Comparison of ENCODE assay signal across 20 mouse cellular contexts in the genomic region with DNA sequence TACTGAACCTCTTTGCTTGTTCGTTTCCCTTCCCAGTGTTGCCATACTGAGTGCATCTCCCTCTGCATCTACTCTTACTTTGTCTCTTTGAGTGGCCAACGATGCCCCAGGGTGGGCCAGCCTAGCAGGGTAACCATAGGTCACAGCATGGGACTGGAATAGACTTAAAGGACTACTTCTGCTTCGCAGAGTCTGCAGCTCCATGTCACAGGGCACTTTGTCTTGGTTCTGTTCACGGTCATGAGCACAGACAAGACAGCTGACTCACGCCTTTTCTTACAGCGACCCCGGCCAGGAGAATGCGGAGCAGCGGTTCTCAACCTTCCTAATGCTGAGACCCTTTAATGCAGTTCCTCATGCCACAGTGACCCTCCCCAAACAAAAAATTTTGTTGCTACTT. TPM values are rescaled to one million over a fixed set of nuclear protein-coding genes. Genes with fewer than 3 reads are reported as not detected.
DNase-seq lines count a peak whose midpoint lies in the region; ATAC-seq and TF ChIP-seq lines count a peak whose summit lies in the region.
"Had no signal": no experiment of that assay in that cellular context is flagged by ENCODE, and none has a peak within 500 bp of the region (broad histone marks: within the 10 kb centered on the region; RNA-seq: fewer than 3 reads in every experiment).

No protein-coding gene starts in this region.

- H3K9me3 ChIP-seq in kidney, embryonic 16.5 days (ENCODE audit: low read length): no peaks in the 10 kb centered on the region
- no peaks in the 10 kb centered on the region for H3K9me3 ChIP-seq in ES-Bruce4 (replicated peaks; ENCODE audit: control insufficient read depth, insufficient read depth, low read length, poor library complexity, severe bottlenecking)
- no peaks in the 10 kb centered on the region for H3K9me3 ChIP-seq in intestine, postnatal 0 days (ENCODE audit: control insufficient read depth)
- H3K9me3 ChIP-seq: embryonic facial prominence, embryonic 12.5 days; heart, embryonic 13.5 days; hindbrain, embryonic 13.5 days had no signal

- no peak for TF ChIP-seq POLR2A in ES-Bruce4 (IDR thresholded peaks at IDR 0.05; ENCODE audit: insufficient read depth, low read length)
- TF ChIP-seq POLR2A in thymus, adult 2 months (IDR thresholded peaks at IDR 0.05; ENCODE audit: control insufficient read depth, extremely low read depth, insufficient read depth, low read length, poor library complexity): no peak

- intact Hi-C loops in left cerebral cortex, postnatal 36 days (cut with DNase I): no loop called here

- H3K4me1 ChIP-seq in kidney, embryonic 16.5 days (ENCODE audit: insufficient read depth, low read length): peaks cover 54% of the 10 kb centered on the region
- peaks cover 12% of the 10 kb centered on the region for H3K4me1 ChIP-seq in ES-Bruce4 (ENCODE audit: control insufficient read depth, insufficient read depth, low read length)
- peaks cover 17% of the 10 kb centered on the region; the same call in 1 of the 2 replicates for H3K4me1 ChIP-seq in intestine, postnatal 0 days (replicated peaks; ENCODE audit: control insufficient read depth, insufficient read depth, low read length)
- H3K4me1 ChIP-seq in thymus, adult 2 months (replicated peaks; ENCODE audit: control insufficient read depth, insufficient read depth, low read length): 0 out of 2 replicates have a peak, but pooled peaks cover 6% of the 10 kb centered on the region
- H3K4me1 ChIP-seq: hindbrain, embryonic 13.5 days had no signal

- ATAC-seq in kidney, embryonic 16.5 days (ENCODE audit: low FRiP score, low TSS enrichment): no peak
- ATAC-seq in intestine, postnatal 0 days: no peak
- ATAC-seq: forebrain, embryonic 14.5 days; inflammation-experienced regulatory T-cells, adult 6 months; midbrain, embryonic 16.5 days had no signal

- TF ChIP-seq CTCF in ES-Bruce4 (IDR thresholded peaks at IDR 0.05; ENCODE audit: low read depth, low read length): no peak
- TF ChIP-seq CTCF in intestine, postnatal 0 days (IDR thresholded peaks at IDR 0.05; ENCODE audit: low read depth): no peak
- TF ChIP-seq CTCF in thymus, adult 2 months (IDR thresholded peaks at IDR 0.05; ENCODE audit: borderline replicate concordance, control insufficient read depth, extremely low read depth, insufficient read depth, low read length, poor library complexity): no peak

- no peaks in the 10 kb centered on the region for H3K27me3 ChIP-seq in kidney, embryonic 16.5 days (ENCODE audit: insufficient read depth, low read length)
- no peaks in the 10 kb centered on the region for H3K27me3 ChIP-seq in ES-Bruce4 (ENCODE audit: control insufficient read depth, insufficient read depth, low read length, poor library complexity, severe bottlenecking)
- H3K27me3 ChIP-seq in intestine, postnatal 0 days (replicated peaks; ENCODE audit: control insufficient read depth, insufficient read depth, low read length): no peaks in the 10 kb centered on the region
- H3K27me3 ChIP-seq in thymus, adult 2 months (ENCODE audit: control insufficient read depth, insufficient read depth, low read length): no peaks in the 10 kb centered on the region
- H3K27me3 ChIP-seq: embryonic facial prominence, embryonic 12.5 days; heart, embryonic 13.5 days; hindbrain, embryonic 13.5 days had no signal

- 0 out of 2 replicates have a peak overlapping the region, but pooled peaks have one; percentile 3 for H3K27ac ChIP-seq in kidney, embryonic 16.5 days (ENCODE audit: low read length)
- peak overlapping the region; percentile 85 for H3K27ac ChIP-seq in ES-Bruce4 (ENCODE audit: insufficient read depth, low read length)
- peak overlapping the region; percentile 85 for H3K27ac ChIP-seq in intestine, postnatal 0 days (ENCODE audit: low read depth, low read length)
- H3K27ac ChIP-seq in thymus, adult 2 months (ENCODE audit: control insufficient read depth, insufficient read depth, low read length): no peak overlapping the region
- H3K27ac ChIP-seq: embryonic facial prominence, embryonic 12.5 days; heart, embryonic 13.5 days; hindbrain, embryonic 13.5 days had no signal

- H3K4me3 ChIP-seq in kidney, embryonic 16.5 days (ENCODE audit: low read length): no peak overlapping the region
- no peak overlapping the region for H3K4me3 ChIP-seq in ES-Bruce4 (ENCODE audit: low read depth, low read length)
- H3K4me3 ChIP-seq in intestine, postnatal 0 days (ENCODE audit: low read depth, low read length): no peak overlapping the region
- no peak overlapping the region for H3K4me3 ChIP-seq in thymus, adult 2 months (ENCODE audit: control insufficient read depth, insufficient read depth, low read length)
- H3K4me3 ChIP-seq: embryonic facial prominence, embryonic 12.5 days; erythroblast, embryonic 14.5 days; heart, embryonic 13.5 days; hindbrain, embryonic 13.5 days had no signal

- no peaks in the 10 kb centered on the region for H3K36me3 ChIP-seq in kidney, embryonic 16.5 days (ENCODE audit: insufficient read depth, low read length)
- peaks cover 22% of the 10 kb centered on the region for H3K36me3 ChIP-seq in ES-Bruce4 (ENCODE audit: control insufficient read depth, insufficient read depth, low read length, poor library complexity, severe bottlenecking)
- peaks cover 10% of the 10 kb centered on the region; the same call in 1 of the 2 replicates for H3K36me3 ChIP-seq in intestine, postnatal 0 days (ENCODE audit: control insufficient read depth, insufficient read depth)
- no peaks in the 10 kb centered on the region for H3K36me3 ChIP-seq in thymus, adult 2 months (ENCODE audit: control insufficient read depth, insufficient read depth, low read length)
- H3K36me3 ChIP-seq: embryonic facial prominence, embryonic 12.5 days; heart, embryonic 13.5 days; hindbrain, embryonic 13.5 days had no signal

- 57% methylated on average over 9 of the region's 9 CpGs for WGBS in kidney, embryonic 16.5 days
- WGBS in intestine, postnatal 0 days: 70% methylated on average over 9 of the region's 9 CpGs
- 82% methylated on average over 9 of the region's 9 CpGs for WGBS in thymus, adult 2 months

- no peak overlapping the region for H3K9ac ChIP-seq in kidney, embryonic 16.5 days (replicated peaks; ENCODE audit: low read length)
- no peak overlapping the region for H3K9ac ChIP-seq in ES-Bruce4 (ENCODE audit: low read depth, poor library complexity, severe bottlenecking)
- no peak overlapping the region for H3K9ac ChIP-seq in intestine, postnatal 0 days (ENCODE audit: low read depth, low read length)
- H3K9ac ChIP-seq: embryonic facial prominence, embryonic 12.5 days; heart, embryonic 13.5 days; hindbrain, embryonic 13.5 days had no signal

- TF ChIP-seq EP300 in ES-Bruce4 (IDR thresholded peaks at IDR 0.05; ENCODE audit: insufficient read depth, low read depth, low read length): no peak

- no peak for DNase-seq in kidney, postnatal 25 days
- peak; percentile 63 for DNase-seq in A20 (ENCODE audit: low read depth, low spot score)
- no peak for DNase-seq in thymus, adult 2 months
- DNase-seq in left cerebral cortex, postnatal 36 days (ENCODE audit: low spot score in 2 of 2): no peak
- no peak for DNase-seq in layer of hippocampus, adult 18-20 months (ENCODE audit: low spot score in 2 of 2)
- DNase-seq: cerebellum, adult 9-11 months; gastrocnemius, postnatal 14 days; kidney, postnatal 4 days; lung, postnatal 14 days; thymus, postnatal 36 days had no signal

- H3K4me2 ChIP-seq in kidney, embryonic 16.5 days (replicated peaks; ENCODE audit: low read depth, low read length): no peak overlapping the region
- peak overlapping the region; percentile 37; the same call in 1 of the 2 replicates for H3K4me2 ChIP-seq in intestine, postnatal 0 days (replicated peaks; ENCODE audit: low read depth)
- H3K4me2 ChIP-seq: embryonic facial prominence, embryonic 12.5 days; heart, embryonic 13.5 days; hindbrain, embryonic 13.5 days had no signal

RNA-seq across cellular contexts. Expression of gene Oxa1l, which starts 22.0 kb away (rescaled TPM):
- polyA plus RNA-seq in kidney, embryonic 16.5 days (2015; fragmentation: Nextera tagmentation; extraction: Ambion mirVana): 60.2 and 63.7 TPM in 2 replicates
- polyA plus RNA-seq in ES-Bruce4 (2011; ENCODE audit: insufficient read depth, insufficient read length, low read depth, missing spikeins): 86.1 and 96.4 TPM in 2 replicates
- 35.5 and 36.4 TPM in 2 replicates for polyA plus RNA-seq in intestine, postnatal 0 days (2015; fragmentation: Nextera tagmentation; extraction: Ambion mirVana)
- polyA plus RNA-seq in thymus, adult 2 months (2012; rRNA removed): 177 and 188 TPM in 2 replicates
- 10 to 100 TPM; 52.2 to 52.3 TPM for total RNA-seq in left cerebral cortex, postnatal 36 days (2021)
- total RNA-seq in layer of hippocampus, adult 18-20 months (2021): 10 to 100 TPM; 51.9 to 53.9 TPM

RNA-seq across cellular contexts. Expression of gene Slc7a7, which starts 34.9 kb away (rescaled TPM):
- 15.7 and 15.8 TPM in 2 replicates for polyA plus RNA-seq in kidney, embryonic 16.5 days (2015; fragmentation: Nextera tagmentation; extraction: Ambion mirVana)
- polyA plus RNA-seq in ES-Bruce4 (2011; ENCODE audit: insufficient read depth, insufficient read length, low read depth, missing spikeins): 46.6 and 47.7 TPM in 2 replicates
- 188 TPM in 2 replicates for polyA plus RNA-seq in intestine, postnatal 0 days (2015; fragmentation: Nextera tagmentation; extraction: Ambion mirVana)
- 24.2 and 29.3 TPM in 2 replicates for polyA plus RNA-seq in thymus, adult 2 months (2012; rRNA removed)
- 1 to 10 TPM; 1.9 TPM for total RNA-seq in left cerebral cortex, postnatal 36 days (2021)
- 1 to 10 TPM; 1.5 to 2.2 TPM for total RNA-seq in layer of hippocampus, adult 18-20 months (2021)

RNA-seq across cellular contexts. Expression of gene Mrpl52, which starts 44.1 kb away (rescaled TPM):
- polyA plus RNA-seq in kidney, embryonic 16.5 days (2015; fragmentation: Nextera tagmentation; extraction: Ambion mirVana): 202 and 227 TPM in 2 replicates
- 114 and 115 TPM in 2 replicates for polyA plus RNA-seq in ES-Bruce4 (2011; ENCODE audit: insufficient read depth, insufficient read length, low read depth, missing spikeins)
- 300 and 317 TPM in 2 replicates for polyA plus RNA-seq in intestine, postnatal 0 days (2015; fragmentation: Nextera tagmentation; extraction: Ambion mirVana)
- 211 and 214 TPM in 2 replicates for polyA plus RNA-seq in thymus, adult 2 months (2012; rRNA removed)
- total RNA-seq in left cerebral cortex, postnatal 36 days (2021): 10 to 100 TPM; 84.6 to 88.0 TPM
- 100 to 1,000 TPM in 1 of 2 experiments, 10 to 100 TPM in 1; 94.8 to 109 TPM for total RNA-seq in layer of hippocampus, adult 18-20 months (2021)

RNA-seq across cellular contexts. Expression of gene Mmp14, which starts 48.8 kb away (rescaled TPM):
- polyA plus RNA-seq in kidney, embryonic 16.5 days (2015; fragmentation: Nextera tagmentation; extraction: Ambion mirVana): 152 and 156 TPM in 2 replicates
- 50.4 and 60.7 TPM in 2 replicates for polyA plus RNA-seq in ES-Bruce4 (2011; ENCODE audit: insufficient read depth, insufficient read length, low read depth, missing spikeins)
- polyA plus RNA-seq in intestine, postnatal 0 days (2015; fragmentation: Nextera tagmentation; extraction: Ambion mirVana): 49.4 and 53.7 TPM in 2 replicates
- 76.5 and 89.3 TPM in 2 replicates for polyA plus RNA-seq in thymus, adult 2 months (2012; rRNA removed)
- total RNA-seq in left cerebral cortex, postnatal 36 days (2021): 10 to 100 TPM in 1 of 2 experiments, 1 to 10 TPM in 1; 7.2 to 10.8 TPM
- 10 to 100 TPM; 15.0 to 15.2 TPM for total RNA-seq in layer of hippocampus, adult 18-20 months (2021)
